Mouse (Mus musculus): ENCODE measurements around the gene Dcdc2b.

The Dcdc2b gene

GRCm38 (mm10) chr4:129614093-129614492 lies at the start of gene Dcdc2b:
Dcdc2b (minus strand) TSS chr4:129614257.
- no peak for DNase-seq (ENCODE audit: low spot score)

GRCm38 (mm10) chr4:129662255-129662813 lies 48.3 kb upstream of the Dcdc2b start:
- no peak for DNase-seq (ENCODE audit: low spot score)

DNA sequence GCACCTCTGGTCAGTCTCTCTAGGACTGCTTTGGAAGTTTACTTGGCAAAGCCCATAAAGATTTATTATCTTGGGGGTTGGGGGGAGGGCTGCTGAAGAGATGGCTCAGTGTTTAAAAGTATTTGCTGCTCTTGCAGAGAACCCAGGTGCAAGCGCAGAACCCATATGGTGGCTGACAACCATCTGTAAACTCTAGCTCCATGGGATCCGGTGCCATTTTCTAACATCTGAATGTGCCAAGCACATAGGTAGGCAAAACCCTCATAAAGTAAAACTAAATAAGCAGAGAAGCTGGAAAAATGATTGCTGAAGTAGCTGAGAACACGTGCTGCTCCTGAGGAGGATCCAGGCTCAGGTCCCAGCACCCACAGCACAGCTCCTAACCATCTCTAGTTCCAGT lies 47.5 kb upstream of the Dcdc2b start:
- DNase-seq (ENCODE audit: low spot score), result no peak

GRCm38 (mm10) chr4:129654770-129655169 lies 40.7 kb upstream of the Dcdc2b start:
- DNase-seq (ENCODE audit: low spot score), result no peak

DNA sequence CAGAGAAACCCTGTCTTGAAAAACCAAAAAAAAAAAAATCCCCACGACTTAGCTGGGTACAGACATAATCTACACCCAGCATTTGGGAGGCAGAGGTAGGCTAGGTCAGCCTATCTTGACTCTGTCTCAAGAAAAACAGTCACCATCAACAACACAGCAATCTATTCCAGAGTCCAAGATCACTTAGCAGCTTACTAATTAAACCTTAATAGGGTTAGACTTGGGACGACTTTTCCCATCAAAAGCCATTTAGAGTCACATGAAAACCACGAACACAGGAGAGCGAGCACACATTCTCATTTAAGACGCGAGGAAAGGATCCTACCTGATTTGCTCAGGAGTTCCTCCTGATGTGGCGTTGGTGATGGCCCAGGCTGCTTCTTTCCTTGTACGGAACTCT lies 36.3 kb upstream of the Dcdc2b start:
- DNase-seq (ENCODE audit: low spot score), result no peak

DNA sequence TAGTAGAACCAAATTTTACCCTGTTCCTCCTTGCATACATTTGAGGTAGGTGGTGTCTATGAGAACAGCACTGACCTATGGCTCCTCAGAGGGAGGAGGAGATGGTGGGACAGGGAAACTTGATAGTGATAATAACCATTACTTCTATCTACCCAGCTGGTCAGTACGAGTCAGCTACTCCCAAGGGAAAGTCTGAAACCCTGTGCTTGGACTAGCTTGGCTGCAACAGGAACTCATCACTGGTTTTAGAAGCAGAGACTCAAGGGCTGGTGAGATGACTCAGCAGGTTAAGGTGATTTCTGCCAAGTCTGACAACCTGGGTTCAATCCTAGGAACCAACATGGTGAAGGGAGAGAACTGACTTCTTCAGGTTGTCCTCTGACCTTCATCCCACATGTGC lies 34.6 kb upstream of the Dcdc2b start:
- DNase-seq (ENCODE audit: low spot score), result no peak

GRCm38 (mm10) chr4:129645204-129645603 lies 31.1 kb upstream of the Dcdc2b start:
- DNase-seq (ENCODE audit: low spot score), result no peak

- DNase-seq (ENCODE audit: low spot score), result no peak
Measured at GRCm38 (mm10) chr4:129641756-129642155, 27.7 kb upstream of the Dcdc2b start.

GRCm38 (mm10) chr4:129640638-129641467 lies 26.8 kb upstream of the Dcdc2b start, which contains the start of gene Txlna:
Txlna (minus strand) TSS chr4:129641065.
- peak; percentile 94 for DNase-seq (ENCODE audit: low spot score)

GRCm38 (mm10) chr4:129640101-129640637 lies 26.1 kb upstream of the Dcdc2b start:
- DNase-seq (ENCODE audit: low spot score), result peak; percentile 49

DNA sequence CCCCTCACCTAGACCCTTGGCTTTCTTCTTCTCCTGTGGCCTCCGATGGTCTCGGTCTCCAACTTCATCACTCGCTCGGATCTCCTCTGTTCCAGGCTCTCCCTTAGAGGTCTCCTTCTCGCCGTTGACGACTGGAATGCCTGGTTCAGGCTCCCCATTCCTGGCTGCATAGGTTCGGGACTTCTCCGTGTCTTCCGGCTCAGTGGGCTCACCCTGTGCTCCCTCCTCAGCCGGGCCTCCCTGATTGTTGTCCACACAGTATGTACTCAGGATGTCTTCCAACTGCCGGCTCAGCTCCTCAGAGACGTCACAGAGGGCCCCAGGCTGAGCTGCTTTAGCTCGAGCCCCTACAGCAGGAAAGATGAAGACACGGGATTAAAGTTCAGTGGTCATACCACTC lies 25.2 kb upstream of the Dcdc2b start:
- DNase-seq (ENCODE audit: low spot score), result no peak

DNA sequence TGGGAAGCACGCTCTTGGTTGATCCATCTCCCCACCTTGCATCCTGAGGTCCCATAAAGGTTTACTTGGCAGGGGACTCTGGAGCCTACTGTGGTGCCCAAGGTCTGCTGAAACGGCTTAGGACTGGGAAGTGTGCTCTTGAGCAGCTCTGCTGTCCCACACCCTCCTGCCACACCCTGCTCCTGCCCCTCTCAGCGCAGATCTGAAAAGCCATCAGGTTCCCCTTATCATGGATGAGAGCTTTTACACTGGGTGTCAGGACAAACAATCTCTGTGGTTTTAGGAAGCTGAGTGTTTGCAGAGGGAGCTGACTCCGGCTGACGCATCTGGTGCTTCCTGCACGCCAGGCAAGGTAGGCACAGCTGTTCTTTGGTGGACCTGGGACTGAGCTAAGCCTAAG lies 19.8 kb upstream of the Dcdc2b start:
- DNase-seq (ENCODE audit: low spot score), result no peak

- DNase-seq (ENCODE audit: low spot score), result no peak
Measured at GRCm38 (mm10) chr4:129631867-129632266, 17.8 kb upstream of the Dcdc2b start.

- no peak for DNase-seq (ENCODE audit: low spot score)
Measured at GRCm38 (mm10) chr4:129630944-129631343, 16.9 kb upstream of the Dcdc2b start.

GRCm38 (mm10) chr4:129626035-129626434 lies 12.0 kb upstream of the Dcdc2b start:
- DNase-seq (ENCODE audit: low spot score), result no peak

- DNase-seq (ENCODE audit: low spot score), result no peak
Measured at GRCm38 (mm10) chr4:129625496-129625895, 11.4 kb upstream of the Dcdc2b start.

DNA sequence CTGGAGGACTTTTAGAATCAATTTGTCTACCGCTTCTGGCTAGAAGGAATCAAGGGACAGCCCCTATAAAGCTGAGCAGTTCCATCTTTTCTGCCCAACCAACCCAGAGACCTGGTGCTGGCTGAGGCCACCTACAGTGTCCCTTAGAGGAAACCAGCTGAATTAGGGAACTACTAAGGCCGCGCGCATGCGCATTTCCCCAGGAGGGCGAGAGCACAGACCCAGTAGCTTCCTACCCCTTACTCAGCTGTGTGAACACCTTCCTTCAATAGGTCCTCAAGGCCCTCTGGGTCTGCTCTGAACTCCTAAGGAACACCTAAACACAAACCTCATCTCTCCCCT lies 10.9 kb upstream of the Dcdc2b start:
- no peak for DNase-seq (ENCODE audit: low spot score)

GRCm38 (mm10) chr4:129624281-129625028 lies 10.4 kb upstream of the Dcdc2b start:
- DNase-seq (ENCODE audit: low spot score), result peak; percentile 76

DNA sequence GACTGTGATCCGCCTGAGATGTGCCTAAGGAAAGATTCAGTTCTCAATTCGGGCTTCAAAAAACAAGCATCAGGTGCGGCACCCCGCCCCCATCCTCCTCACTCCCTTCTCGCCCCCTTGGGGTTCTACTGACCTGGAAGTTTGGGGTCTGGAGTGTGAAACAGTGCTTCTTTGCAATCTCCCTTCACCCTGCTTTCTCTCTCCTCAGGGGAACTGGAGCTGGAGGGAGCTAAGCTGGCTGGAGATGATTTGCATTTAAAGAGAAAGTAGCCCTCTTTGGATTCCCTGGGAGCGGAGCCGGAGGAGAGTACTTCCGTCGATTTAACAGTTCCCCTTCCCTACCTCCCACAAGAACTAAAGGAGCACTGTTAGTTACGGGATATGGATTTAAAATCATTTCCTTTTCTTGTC lies 9.6 kb upstream of the Dcdc2b start, which contains the start of gene Ccdc28b:
Ccdc28b (minus strand) TSS at position 267 of the 411 bp plus-strand sequence.
- no peak for DNase-seq (ENCODE audit: low spot score)

GRCm38 (mm10) chr4:129622803-129623535 lies 8.9 kb upstream of the Dcdc2b start:
- DNase-seq (ENCODE audit: low spot score), result no peak

- DNase-seq (ENCODE audit: low spot score), result no peak
Measured at GRCm38 (mm10) chr4:129622120-129622802, 8.2 kb upstream of the Dcdc2b start.

Measured in ovary, postnatal 36 days (tissue).